Mouse (Mus musculus) intestine, embryonic 15.5 days (tissue): ENCODE results near the gene Hspb1. TPM values are rescaled to one million over a fixed set of nuclear protein-coding genes. Genes with fewer than 3 reads are reported as not detected.

ENCODE experiments used
- ATAC-seq: fragments of 200-750 bp; cut with Nextera tagmentation; 2 replicates; pipeline ENCODE4 v1.8.0; 2017; ENCODE audit warnings: moderate TSS enrichment, moderate library complexity
- H3K27ac ChIP-seq: fragments of 300-500 bp; sonication (generic); 2 replicates; pipeline ENCODE4 v1.5.1; 2015; ENCODE audit warnings: mild to moderate bottlenecking, inconsistent platforms
- H3K27me3 ChIP-seq: fragments of 300-500 bp; sonication (generic); replicated peaks from 2 replicates; pipeline ENCODE4 v1.6.1; 2015; ENCODE audit warnings: inconsistent platforms
- H3K36me3 ChIP-seq: fragments of 300-500 bp; sonication (generic); 2 replicates; pipeline ENCODE4 v1.6.1; 2015; ENCODE audit warnings: inconsistent platforms
- H3K4me1 ChIP-seq: fragments of 300-500 bp; sonication (generic); replicated peaks from 2 replicates; pipeline ENCODE4 v1.6.1; 2015; ENCODE audit warnings: inconsistent platforms
- H3K4me2 ChIP-seq: fragments of 300-500 bp; sonication (generic); replicated peaks from 2 replicates; pipeline ENCODE4 v1.6.1; 2015; ENCODE audit warnings: mild to moderate bottlenecking, inconsistent platforms
- H3K4me3 ChIP-seq: fragments of 300-500 bp; sonication (generic); replicated peaks from 2 replicates; pipeline ENCODE4 v1.5.1; 2015; ENCODE audit warnings: inconsistent platforms
- H3K9ac ChIP-seq: fragments of 300-500 bp; sonication (generic); 2 replicates; pipeline ENCODE4 v1.6.1; 2015; ENCODE audit warnings: inconsistent platforms
- H3K9me3 ChIP-seq: fragments of 300-500 bp; sonication (generic); 2 replicates; pipeline ENCODE4 v1.6.1; 2016; ENCODE audit warnings: inconsistent platforms
- WGBS: fragments of 180-500 bp; shearing (Covaris S2); methylation state at CpG from one replicate; pipeline ENCODE4 v1.1.7; 2015; 5-methylcytosine and 5-hydroxymethylcytosine counted together
- polyA plus RNA-seq: library from polyadenylated mRNA; unstranded; fragments of >200 nt; fragmentation: Nextera tagmentation; extraction: Ambion mirVana; gene quantifications from 2 replicates; pipeline ENCODE4 v1.2.1, GENCODE M21; 2015

Gene Hspb1
- polyA plus RNA-seq, 1 experiment from 2014 or later: 116 TPM

DNA sequence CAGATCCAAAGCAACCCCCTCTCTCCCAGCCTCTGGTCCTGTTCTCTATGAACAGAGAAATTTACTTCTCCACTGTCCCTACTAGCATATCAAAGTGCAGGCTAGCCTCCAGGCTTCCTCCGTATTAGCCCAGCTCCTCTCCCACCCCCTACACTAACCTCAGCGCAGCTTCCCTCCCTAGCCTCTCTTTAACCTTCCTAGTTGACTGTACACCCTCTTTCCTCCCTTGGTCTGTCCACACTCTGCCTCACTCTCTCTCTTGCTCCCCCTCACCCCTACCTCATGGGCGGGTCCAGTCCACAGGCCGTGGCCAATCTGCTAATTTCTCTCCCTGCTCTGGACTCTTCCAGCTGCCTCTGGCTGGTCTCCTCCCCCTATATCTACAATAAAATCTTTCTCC, 2.6 kb downstream of the Hspb1 start:
- Histone ChIP-seq H3K36me3 (no peaks in the 10 kb centered on the region), H3K27ac (no peak overlapping the region), H3K27me3 (peaks cover 6% of the 10 kb centered on the region), H3K9ac (no peak overlapping the region), H3K9me3 (no peaks in the 10 kb centered on the region), H3K4me1 (peaks cover 8% of the 10 kb centered on the region), H3K4me3 (no peak overlapping the region), H3K4me2 (no peak overlapping the region)
- ATAC-seq: no peak
- 52% methylated on average over 4 of the region's 4 CpGs for WGBS

GRCm38 (mm10) chr5:135890920-135891319, 3.2 kb downstream of the Hspb1 start:
- 42% methylated on average over 3 of the region's 3 CpGs for WGBS
- Histone ChIP-seq H3K4me1 (peaks cover 8% of the 10 kb centered on the region), H3K9me3 (no peaks in the 10 kb centered on the region), H3K9ac (no peak overlapping the region), H3K4me2 (no peak overlapping the region), H3K36me3 (no peaks in the 10 kb centered on the region), H3K27me3 (peaks cover 6% of the 10 kb centered on the region), H3K4me3 (no peak overlapping the region), H3K27ac (no peak overlapping the region)
- no peak for ATAC-seq

GRCm38 (mm10) chr5:135892589-135893351, 5.1 kb downstream of the Hspb1 start:
- H3K9ac ChIP-seq: no peak overlapping the region
- WGBS: 41% methylated on average over 9 of the region's 9 CpGs
- peaks cover 8% of the 10 kb centered on the region for H3K4me1 ChIP-seq
- H3K4me3 ChIP-seq: no peak overlapping the region
- no peak for ATAC-seq
- H3K9me3 ChIP-seq: no peaks in the 10 kb centered on the region
- H3K36me3 ChIP-seq: no peaks in the 10 kb centered on the region
- peaks cover 6% of the 10 kb centered on the region for H3K27me3 ChIP-seq
- no peak overlapping the region for H3K4me2 ChIP-seq
- H3K27ac ChIP-seq: no peak overlapping the region

DNA sequence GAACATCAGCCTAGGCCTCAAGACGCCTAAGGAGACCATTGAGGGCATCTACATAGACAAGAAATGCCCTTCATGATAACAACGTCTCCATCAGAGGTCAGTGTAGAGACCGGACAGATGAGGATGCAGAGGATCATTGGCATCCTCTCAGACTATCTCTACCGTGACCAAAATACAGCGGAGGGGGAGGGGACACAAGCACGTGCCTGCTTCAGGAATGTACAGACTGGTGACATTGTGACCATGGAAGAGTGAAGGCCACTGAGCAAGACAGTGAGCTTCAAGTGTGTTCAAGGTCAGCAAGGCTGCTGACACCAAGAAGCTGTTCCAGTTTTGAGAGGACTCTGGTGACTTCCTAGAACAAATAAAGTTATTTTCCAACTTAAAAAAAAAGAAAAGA, 7.2 kb downstream of the Hspb1 start:
- no peak overlapping the region for H3K4me3 ChIP-seq
- H3K9me3 ChIP-seq: no peaks in the 10 kb centered on the region
- H3K27ac ChIP-seq: no peak overlapping the region
- H3K36me3 ChIP-seq: no peaks in the 10 kb centered on the region
- 86% methylated on average over 6 of the region's 6 CpGs for WGBS
- H3K4me1 ChIP-seq: no peaks in the 10 kb centered on the region
- no peaks in the 10 kb centered on the region for H3K27me3 ChIP-seq
- H3K9ac ChIP-seq: no peak overlapping the region
- no peak overlapping the region for H3K4me2 ChIP-seq
- ATAC-seq: no peak

GRCm38 (mm10) chr5:135898028-135898427, 10.3 kb downstream of the Hspb1 start:
- H3K27me3 ChIP-seq: no peaks in the 10 kb centered on the region
- H3K4me1 ChIP-seq: no peaks in the 10 kb centered on the region
- no peak overlapping the region for H3K4me2 ChIP-seq
- WGBS: 20% methylated on average over 3 of the region's 3 CpGs
- H3K4me3 ChIP-seq: no peak overlapping the region
- H3K27ac ChIP-seq: no peak overlapping the region
- no peaks in the 10 kb centered on the region for H3K9me3 ChIP-seq
- no peak overlapping the region for H3K9ac ChIP-seq
- no peak for ATAC-seq
- H3K36me3 ChIP-seq: no peaks in the 10 kb centered on the region

DNA sequence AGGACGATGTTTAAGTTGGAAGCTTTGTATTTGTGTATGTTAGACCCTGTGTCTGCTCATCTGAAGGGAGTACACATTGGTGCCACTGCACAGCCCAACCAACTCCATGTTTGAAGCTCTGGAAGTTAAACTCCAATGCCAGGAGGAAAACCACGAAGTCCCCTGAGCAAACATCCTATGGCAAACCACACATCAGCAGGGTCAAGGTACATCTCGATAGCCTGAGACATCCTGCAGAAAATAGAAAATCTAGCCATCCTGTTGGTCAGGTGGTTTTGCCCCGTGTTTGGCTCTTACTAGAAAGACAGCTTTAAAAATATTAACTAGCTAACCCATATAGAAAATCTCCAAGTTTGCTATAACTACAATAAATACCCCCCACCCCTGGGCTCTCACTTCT, 11.3 kb downstream of the Hspb1 start:
- no peak for ATAC-seq
- no peak overlapping the region for H3K27ac ChIP-seq
- no peaks in the 10 kb centered on the region for H3K9me3 ChIP-seq
- H3K27me3 ChIP-seq: no peaks in the 10 kb centered on the region
- H3K36me3 ChIP-seq: no peaks in the 10 kb centered on the region
- no peak overlapping the region for H3K9ac ChIP-seq
- H3K4me2 ChIP-seq: no peak overlapping the region
- no peak overlapping the region for H3K4me3 ChIP-seq
- 59% methylated on average over 4 of the region's 4 CpGs for WGBS
- 0 out of 2 replicates have a peak, but pooled peaks cover 3% of the 10 kb centered on the region for H3K4me1 ChIP-seq

GRCm38 (mm10) chr5:135899833-135900232, 12.1 kb downstream of the Hspb1 start:
- no peaks in the 10 kb centered on the region for H3K9me3 ChIP-seq
- no peak overlapping the region for H3K4me3 ChIP-seq
- no peak overlapping the region for H3K4me2 ChIP-seq
- no peak overlapping the region for H3K27ac ChIP-seq
- 0 out of 2 replicates have a peak, but pooled peaks cover 3% of the 10 kb centered on the region for H3K4me1 ChIP-seq
- ATAC-seq: no peak
- WGBS: 57% methylated on average over 4 of the region's 4 CpGs
- no peaks in the 10 kb centered on the region for H3K36me3 ChIP-seq
- H3K9ac ChIP-seq: no peak overlapping the region
- no peaks in the 10 kb centered on the region for H3K27me3 ChIP-seq

GRCm38 (mm10) chr5:135900701-135901100, 13.0 kb downstream of the Hspb1 start:
- Histone ChIP-seq H3K27me3 (no peaks in the 10 kb centered on the region), H3K27ac (no peak overlapping the region), H3K36me3 (no peaks in the 10 kb centered on the region), H3K9ac (no peak overlapping the region), H3K4me3 (no peak overlapping the region), H3K9me3 (no peaks in the 10 kb centered on the region), H3K4me2 (no peak overlapping the region), H3K4me1 (peaks cover 4% of the 10 kb centered on the region; the same call in 1 of the 2 replicates)
- 91% methylated on average over 3 of the region's 3 CpGs for WGBS
- no peak for ATAC-seq

DNA sequence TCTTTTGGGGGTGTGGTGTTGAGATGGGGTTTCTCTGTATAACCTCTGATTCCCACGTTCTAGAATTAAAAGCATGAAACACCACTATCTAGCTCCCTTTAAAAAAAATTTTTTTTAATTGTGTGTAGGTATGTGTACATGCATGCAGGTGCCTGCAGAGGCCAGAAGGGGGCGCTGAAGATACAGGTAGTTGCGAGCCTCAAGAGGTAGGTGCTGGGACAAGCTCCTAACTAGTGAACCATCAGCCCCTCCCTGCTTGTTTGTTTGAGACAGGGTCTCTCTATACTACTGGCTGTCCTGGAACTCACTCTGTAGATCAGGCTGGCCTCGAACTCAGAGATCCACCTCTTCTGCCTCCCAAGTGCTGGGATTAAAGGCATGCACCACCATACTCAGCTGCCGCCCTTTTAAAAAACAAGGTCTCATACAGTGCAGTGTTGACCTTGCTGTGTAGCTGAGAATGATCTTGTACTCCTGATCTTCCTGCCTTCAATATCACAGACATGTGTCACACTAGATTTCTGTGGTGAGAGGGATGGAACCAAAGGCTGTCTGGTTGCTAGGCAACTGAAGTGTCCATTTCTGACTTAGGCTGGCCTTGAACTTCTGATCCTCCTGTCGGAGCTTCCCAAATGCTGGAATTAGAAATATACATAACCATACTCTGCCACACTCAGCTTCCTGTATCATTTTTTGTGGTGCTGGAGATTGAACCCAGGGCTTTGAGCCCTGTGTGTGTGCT, 13.8 kb downstream of the Hspb1 start:
- ATAC-seq: no peak
- peaks cover 6% of the 10 kb centered on the region; the same call in 1 of the 2 replicates for H3K4me1 ChIP-seq
- no peaks in the 10 kb centered on the region for H3K27me3 ChIP-seq
- no peak overlapping the region for H3K9ac ChIP-seq
- H3K4me2 ChIP-seq: no peak overlapping the region
- no peaks in the 10 kb centered on the region for H3K9me3 ChIP-seq
- no peak overlapping the region for H3K4me3 ChIP-seq
- H3K27ac ChIP-seq: no peak overlapping the region
- H3K36me3 ChIP-seq: peaks cover 2% of the 10 kb centered on the region; the same call in 1 of the 2 replicates
- whole genome bisulfite sequencing: 60% methylated on average over 6 of the region's 6 CpGs

DNA sequence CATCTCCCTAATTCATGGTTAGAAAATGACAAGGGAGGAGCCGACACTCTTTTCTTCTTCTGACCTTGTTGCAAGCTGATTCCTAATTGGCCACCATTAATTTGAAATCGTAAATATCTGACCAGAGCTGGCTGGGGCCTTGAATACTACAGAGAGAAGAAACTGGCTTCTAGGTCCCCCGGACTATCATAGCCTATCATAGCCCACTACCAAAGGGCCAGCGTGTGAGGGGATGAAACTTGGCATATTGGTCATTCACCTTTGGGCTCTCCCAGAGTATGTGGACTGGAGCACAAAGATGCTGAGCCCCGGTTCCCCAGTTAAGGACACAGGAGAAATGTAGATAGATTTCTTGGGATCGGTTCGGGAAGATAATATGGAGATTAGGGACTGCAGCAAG, 15.3 kb downstream of the Hspb1 start:
- Histone ChIP-seq H3K27ac (peak overlapping the region; percentile 11; the same call in 1 of the 2 replicates), H3K4me1 (peaks cover 14% of the 10 kb centered on the region; the same call in 1 of the 2 replicates), H3K9ac (peak overlapping the region; percentile 24; the same call in 1 of the 2 replicates), H3K36me3 (peaks cover 3% of the 10 kb centered on the region; the same call in 1 of the 2 replicates), H3K4me3 (peak overlapping the region; percentile 44), H3K9me3 (no peaks in the 10 kb centered on the region), H3K27me3 (no peaks in the 10 kb centered on the region), H3K4me2 (peak overlapping the region; percentile 86)
- 32% methylated on average over 7 of the region's 7 CpGs for WGBS
- ATAC-seq: 0 out of 2 replicates have a peak, but pooled peaks have one; percentile 6

- H3K9me3 ChIP-seq: no peaks in the 10 kb centered on the region
- H3K27ac ChIP-seq: peak overlapping the region; percentile 64
- H3K4me1 ChIP-seq: peaks cover 14% of the 10 kb centered on the region; the same call in 1 of the 2 replicates
- under 1% methylated on average over 30 of the region's 30 CpGs for WGBS
- no peaks in the 10 kb centered on the region for H3K27me3 ChIP-seq
- H3K4me3 ChIP-seq: peak overlapping the region; percentile 44
- peak overlapping the region; percentile 45 for H3K9ac ChIP-seq
- peak; percentile 97 for ATAC-seq
- peak overlapping the region; percentile 86 for H3K4me2 ChIP-seq
- H3K36me3 ChIP-seq: peaks cover 3% of the 10 kb centered on the region; the same call in 1 of the 2 replicates
These were observed 15.9 kb downstream of the Hspb1 start for GRCm38 (mm10) chr5:135903551-135904151.

DNA sequence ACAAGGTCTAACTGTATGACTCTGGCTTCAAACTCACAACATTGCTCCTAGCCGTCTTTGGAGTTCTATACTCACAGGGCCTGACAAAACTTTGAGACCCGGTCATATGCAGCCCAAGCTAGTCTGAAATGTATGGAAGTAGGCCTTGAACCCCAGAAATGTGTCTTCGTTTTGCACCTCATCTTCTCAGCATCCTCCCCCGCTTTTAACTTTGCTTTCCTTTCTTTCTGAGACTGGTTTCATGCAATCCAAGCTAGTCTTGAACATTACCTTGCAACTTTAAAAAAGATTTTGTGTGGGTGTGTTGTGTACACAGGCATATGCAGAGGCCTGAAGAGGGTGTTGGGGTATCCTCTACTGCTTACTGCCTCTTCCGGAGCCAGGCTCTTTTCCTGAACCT, 16.5 kb downstream of the Hspb1 start:
- Histone ChIP-seq H3K9ac (no peak overlapping the region), H3K4me2 (peak overlapping the region; percentile 86), H3K4me1 (peaks cover 14% of the 10 kb centered on the region; the same call in 1 of the 2 replicates), H3K27me3 (no peaks in the 10 kb centered on the region), H3K9me3 (no peaks in the 10 kb centered on the region), H3K4me3 (no peak overlapping the region), H3K27ac (no peak overlapping the region), H3K36me3 (peaks cover 9% of the 10 kb centered on the region)
- no peak for ATAC-seq
- WGBS: 59% methylated on average over 5 of the region's 5 CpGs
